Mouse (Mus musculus): ENCODE data around the gene Arhgap23. TPM values are rescaled to one million over a fixed set of nuclear protein-coding genes. Genes with fewer than 3 reads are reported as not detected.
A peak's percentile ranks its signal among the peaks of the same experiment; 100 is the strongest.

Gene Arhgap23
- polyA plus RNA-seq, 1 experiment from 2014 or later, result 2.9 TPM

GRCm38 (mm10) chr11:97502383-97502782 lies 87.0 kb downstream of the Arhgap23 start:
- DNase-seq (ENCODE audit: low spot score), result no peak

- DNase-seq (ENCODE audit: low spot score), result no peak
Observed at GRCm38 (mm10) chr11:97502846-97503245, 87.5 kb downstream of the Arhgap23 start.

GRCm38 (mm10) chr11:97505784-97506183 lies 90.5 kb downstream of the Arhgap23 start:
- DNase-seq (ENCODE audit: low spot score), result no peak

GRCm38 (mm10) chr11:97506331-97506730 lies 91.0 kb downstream of the Arhgap23 start:
- no peak for DNase-seq (ENCODE audit: low spot score)

GRCm38 (mm10) chr11:97508198-97508597 lies 92.9 kb downstream of the Arhgap23 start:
- no peak for DNase-seq (ENCODE audit: low spot score)

GRCm38 (mm10) chr11:97509058-97509457 lies 93.7 kb downstream of the Arhgap23 start:
- DNase-seq (ENCODE audit: low spot score), result peak; percentile 23

- DNase-seq (ENCODE audit: low spot score), result peak; percentile 73
Observed at GRCm38 (mm10) chr11:97509715-97510485, 94.6 kb downstream of the Arhgap23 start.

GRCm38 (mm10) chr11:97510966-97511660 lies 95.8 kb downstream of the Arhgap23 start:
- peak; percentile 57 for DNase-seq (ENCODE audit: low spot score)

GRCm38 (mm10) chr11:97511661-97512369 lies 96.5 kb downstream of the Arhgap23 start:
- DNase-seq (ENCODE audit: low spot score), result peak; percentile 71

- DNase-seq (ENCODE audit: low spot score), result no peak
Observed at GRCm38 (mm10) chr11:97512511-97512910, 97.2 kb downstream of the Arhgap23 start.

GRCm38 (mm10) chr11:97513066-97513465 lies 97.7 kb downstream of the Arhgap23 start:
- DNase-seq (ENCODE audit: low spot score), result no peak

- DNase-seq (ENCODE audit: low spot score), result no peak
Observed at GRCm38 (mm10) chr11:97520541-97520940, 105.2 kb downstream of the Arhgap23 start.

GRCm38 (mm10) chr11:97521741-97522474 lies 106.6 kb downstream of the Arhgap23 start:
- DNase-seq (ENCODE audit: low spot score), result no peak

- no peak for DNase-seq (ENCODE audit: low spot score)
Observed at GRCm38 (mm10) chr11:97523107-97523506, 107.8 kb downstream of the Arhgap23 start.

GRCm38 (mm10) chr11:97523827-97524261 lies 108.5 kb downstream of the Arhgap23 start:
- no peak for DNase-seq (ENCODE audit: low spot score)

GRCm38 (mm10) chr11:97524306-97524705 lies 109.0 kb downstream of the Arhgap23 start:
- DNase-seq (ENCODE audit: low spot score), result no peak

GRCm38 (mm10) chr11:97525313-97525712 lies 110.0 kb downstream of the Arhgap23 start:
- DNase-seq (ENCODE audit: low spot score), result no peak

GRCm38 (mm10) chr11:97528282-97528808 lies 113.0 kb downstream of the Arhgap23 start:
- no peak for DNase-seq (ENCODE audit: low spot score)

- DNase-seq (ENCODE audit: low spot score), result no peak
Observed at GRCm38 (mm10) chr11:97530069-97530468, 114.7 kb downstream of the Arhgap23 start.

- DNase-seq (ENCODE audit: low spot score), result no peak
Observed at GRCm38 (mm10) chr11:97530961-97531360, 115.6 kb downstream of the Arhgap23 start.

All from thymus, postnatal 0 days (tissue).